Mouse (Mus musculus) hindbrain, embryonic 10.5 days (tissue): ENCODE data around the gene Cntnap5b. TPM values are rescaled to one million over a fixed set of nuclear protein-coding genes. Genes with fewer than 3 reads are reported as not detected.
"Not testable (repeated sequence)": the region's sequence is repeated elsewhere in the genome, so short reads cannot be mapped to it uniquely, and the experiment has no call there.

Source experiments
- DNase-seq: peaks from one replicate; pipeline ENCODE4 v3.0.0-alpha.2; 2017; ENCODE audit warnings: low spot score
- H3K27ac ChIP-seq: fragments of 300-500 bp; sonication (generic); 2 replicates; pipeline ENCODE4 v1.5.1; 2016; ENCODE audit warnings: mild to moderate bottlenecking, moderate library complexity
- H3K27me3 ChIP-seq: fragments of 300-500 bp; sonication (generic); 2 replicates; pipeline ENCODE4 v1.6.1; 2016; ENCODE audit warnings: mild to moderate bottlenecking; ENCODE audit not compliant: poor library complexity, insufficient read depth, severe bottlenecking
- H3K36me3 ChIP-seq: fragments of 300-500 bp; sonication (generic); 2 replicates; pipeline ENCODE4 v1.6.1; 2016; ENCODE audit warnings: mild to moderate bottlenecking, moderate library complexity
- H3K4me1 ChIP-seq: fragments of 300-500 bp; sonication (generic); replicated peaks from 2 replicates; pipeline ENCODE4 v1.6.1; 2016; ENCODE audit warnings: mild to moderate bottlenecking
- H3K4me3 ChIP-seq: fragments of 300-500 bp; sonication (generic); 2 replicates; pipeline ENCODE4 v1.5.1; 2016; ENCODE audit warnings: mild to moderate bottlenecking, moderate library complexity
- H3K9me3 ChIP-seq: fragments of 300-500 bp; sonication (generic); 2 replicates; pipeline ENCODE4 v1.6.1; 2016; ENCODE audit warnings: mild to moderate bottlenecking, moderate library complexity
- WGBS: fragments of 180-500 bp; shearing (Covaris S2); methylation state at CpG from one replicate; pipeline ENCODE4 v1.1.7; 2016; 5-methylcytosine and 5-hydroxymethylcytosine counted together
- polyA plus RNA-seq: library from polyadenylated mRNA; unstranded; fragments of >200 nt; fragmentation: Nextera tagmentation; extraction: Ambion mirVana; gene quantifications from 2 replicates; pipeline ENCODE4 v1.2.1, GENCODE M21; 2016

The Cntnap5b gene
- 0.09 TPM in 1 of 2 replicates, not detected in the other for polyA plus RNA-seq

DNA sequence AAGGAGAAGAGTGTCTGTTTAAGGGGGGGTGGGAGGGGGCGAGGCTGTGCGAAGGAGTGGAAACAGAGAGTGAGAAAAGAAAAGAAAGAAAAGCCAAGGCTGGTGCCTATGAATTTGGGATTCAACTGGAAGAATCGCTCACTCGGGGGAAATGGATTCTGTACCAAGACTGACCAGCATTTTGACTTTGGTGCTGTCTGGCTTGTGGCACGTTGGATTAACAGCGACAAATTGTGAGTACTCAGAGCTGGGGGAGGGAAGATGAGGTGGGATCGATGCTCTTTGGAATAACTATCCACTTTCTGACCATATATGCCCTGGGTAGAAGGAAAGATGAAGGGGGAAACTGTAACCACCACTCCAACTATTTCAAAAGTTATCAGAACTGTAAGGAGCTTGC, at the start of gene Cntnap5b:
Gene Cntnap5b, plus strand, starts transcription at position 152 of the 400 bp plus-strand sequence.
- DNase-seq: no peak
- H3K4me1 ChIP-seq: no peaks in the 10 kb centered on the region
- 31% methylated on average over 7 of the region's 7 CpGs for WGBS

DNA sequence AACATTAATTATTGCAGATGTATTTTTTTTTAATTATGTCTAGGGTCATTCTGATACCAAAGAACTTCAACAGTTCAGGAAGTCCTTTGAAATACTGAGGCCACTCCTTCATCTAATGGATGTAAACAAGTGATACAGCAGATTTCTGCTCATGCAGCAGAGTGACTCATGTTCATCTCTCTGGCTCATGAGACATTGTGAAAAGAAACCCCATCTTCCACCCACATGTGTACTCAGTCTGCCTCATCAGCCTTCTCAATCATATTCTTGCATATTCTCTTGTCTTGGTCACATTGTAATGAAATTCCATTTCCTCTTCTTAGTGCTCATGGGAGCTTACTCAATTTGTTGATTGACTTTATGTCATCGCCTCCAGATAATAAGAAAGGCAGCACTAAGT, 12.6 kb upstream of the Cntnap5b start:
- Histone ChIP-seq H3K4me3 (no peak overlapping the region), H3K27me3 (no peaks in the 10 kb centered on the region), H3K36me3 (no peaks in the 10 kb centered on the region), H3K27ac (no peak overlapping the region), H3K4me1 (no peaks in the 10 kb centered on the region), H3K9me3 (no peaks in the 10 kb centered on the region)
- 85% methylated on average over 1 of the region's 1 CpGs for WGBS
- no peak for DNase-seq

More for the DNA sequence above, at the start of gene Cntnap5b:
- H3K4me3 ChIP-seq: peak within 1 kb of the TSS; percentile 42
- no peaks in the 10 kb centered on the region for H3K36me3 ChIP-seq
- H3K27ac ChIP-seq: no peak within 1 kb of the TSS
- no peaks in the 10 kb centered on the region for H3K27me3 ChIP-seq
- no peaks in the 10 kb centered on the region for H3K9me3 ChIP-seq

DNA sequence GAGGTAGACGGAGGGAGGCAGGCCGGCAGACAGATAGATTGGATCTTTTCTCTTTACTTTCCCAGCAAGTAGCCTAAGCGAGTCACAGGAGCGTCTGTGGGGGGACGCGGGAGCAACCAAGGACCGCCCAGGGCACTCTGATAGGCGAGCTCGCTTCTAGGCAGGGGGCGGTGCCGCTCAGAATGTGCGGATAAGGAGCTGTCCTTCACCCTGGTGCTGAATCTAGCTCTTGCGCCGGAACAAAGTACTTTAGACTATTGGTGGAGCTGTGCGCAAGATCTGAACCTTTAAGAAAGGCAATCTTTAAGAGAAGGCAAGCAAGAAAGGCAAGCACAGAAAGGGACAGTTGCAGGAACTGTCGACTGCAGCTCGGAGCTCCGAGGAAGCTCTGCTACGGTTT, 382 bp upstream of the Cntnap5b start:
- DNase-seq: peak; percentile 87
- no peaks in the 10 kb centered on the region for H3K4me1 ChIP-seq
- H3K27ac ChIP-seq: no peak overlapping the region
- 2% methylated on average over 19 of the region's 19 CpGs for WGBS
- H3K36me3 ChIP-seq: no peaks in the 10 kb centered on the region
- no peaks in the 10 kb centered on the region for H3K27me3 ChIP-seq
- H3K9me3 ChIP-seq: no peaks in the 10 kb centered on the region
- peak overlapping the region; percentile 42 for H3K4me3 ChIP-seq

DNA sequence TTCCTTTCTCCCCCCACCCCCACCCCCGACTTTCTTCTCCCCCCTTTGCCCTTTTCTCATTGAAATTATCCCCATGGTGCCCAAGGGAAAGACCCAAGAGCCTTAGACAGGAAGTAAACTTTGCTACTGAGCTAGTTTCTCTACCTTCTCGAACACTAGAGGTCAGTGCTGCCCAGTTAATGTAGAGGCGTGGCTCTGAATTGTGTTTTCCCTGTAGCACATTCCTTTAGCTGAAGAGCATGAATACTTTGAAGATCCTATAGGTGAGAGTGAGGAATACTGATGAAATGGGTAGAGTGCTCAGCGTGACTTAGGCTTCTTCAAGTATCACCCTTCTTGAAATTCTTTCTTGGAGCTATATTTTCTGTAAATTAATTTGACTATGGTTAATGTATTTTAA, 1.6 kb downstream of the Cntnap5b start:
- Histone ChIP-seq H3K27me3 (no peaks in the 10 kb centered on the region), H3K4me3 (no peak overlapping the region), H3K9me3 (no peaks in the 10 kb centered on the region), H3K27ac (no peak overlapping the region), H3K36me3 (no peaks in the 10 kb centered on the region), H3K4me1 (no peaks in the 10 kb centered on the region)
- WGBS: 5% methylated on average over 4 of the region's 4 CpGs
- peak; percentile 20 for DNase-seq

DNA sequence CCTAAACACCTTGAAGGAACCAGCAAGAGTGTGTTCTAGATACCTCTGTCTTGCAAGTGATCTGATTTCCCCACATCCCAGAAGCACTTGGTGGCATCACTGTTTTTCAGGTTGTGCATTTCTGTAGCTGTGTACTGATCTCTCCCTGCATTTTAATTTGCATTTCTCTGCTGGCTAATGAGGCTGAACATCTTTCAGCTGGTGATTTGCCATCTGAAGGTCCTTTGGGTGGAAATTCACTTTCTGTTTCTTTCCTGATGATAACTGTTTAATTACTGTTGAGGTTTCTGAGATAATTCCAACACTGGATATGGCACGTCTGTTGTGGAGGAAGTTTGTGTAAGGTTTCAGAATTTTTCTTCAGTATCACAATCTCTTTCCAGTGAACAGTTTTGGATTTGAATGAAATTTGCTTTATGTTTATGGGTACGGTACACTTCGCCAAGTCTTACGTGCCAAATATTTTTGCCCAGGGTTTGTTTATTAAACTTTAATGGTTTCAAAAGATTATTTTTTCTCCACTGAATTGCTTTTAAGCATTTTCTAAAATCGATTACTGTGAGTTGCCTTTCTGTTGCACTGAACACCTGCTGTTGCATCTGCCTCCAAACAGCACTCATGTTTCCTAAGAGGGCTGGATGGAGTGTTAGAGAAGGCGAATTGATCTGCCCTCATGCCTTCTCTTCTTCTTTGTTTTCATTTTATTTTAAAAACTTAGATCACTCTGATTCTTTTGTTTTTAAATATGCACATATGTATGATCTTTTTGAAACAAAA, 41.0 kb downstream of the Cntnap5b start:
- H3K36me3 ChIP-seq: no peaks in the 10 kb centered on the region
- H3K4me1 ChIP-seq: no peaks in the 10 kb centered on the region
- no peaks in the 10 kb centered on the region for H3K9me3 ChIP-seq
- no peak overlapping the region for H3K4me3 ChIP-seq
- no peaks in the 10 kb centered on the region for H3K27me3 ChIP-seq
- WGBS: 88% methylated on average over 6 of the region's 6 CpGs
- DNase-seq: no peak
- no peak overlapping the region for H3K27ac ChIP-seq

DNA sequence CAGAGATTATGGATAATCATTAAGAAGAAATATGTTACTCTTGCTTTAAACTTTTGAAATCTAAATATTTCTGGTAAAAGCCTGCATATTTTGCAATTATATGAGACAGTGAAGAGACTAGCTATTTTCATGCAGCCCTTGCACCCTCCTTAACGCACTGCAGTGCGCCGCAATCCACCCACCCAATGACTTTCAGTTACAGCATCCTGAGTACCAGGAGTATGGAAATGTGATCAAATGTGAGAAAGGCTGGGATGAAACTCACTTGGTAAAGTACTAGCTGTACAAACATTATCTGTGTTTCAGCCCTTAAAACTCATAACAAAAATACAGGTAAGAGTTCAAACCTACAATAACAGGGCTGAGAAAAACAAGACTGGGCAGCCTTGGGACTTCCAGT, 99.8 kb downstream of the Cntnap5b start:
- Histone ChIP-seq H3K27me3 (no peaks in the 10 kb centered on the region), H3K27ac (no peak overlapping the region), H3K36me3 (no peaks in the 10 kb centered on the region), H3K9me3 (no peaks in the 10 kb centered on the region), H3K4me1 (no peaks in the 10 kb centered on the region), H3K4me3 (no peak overlapping the region)
- 91% methylated on average over 3 of the region's 3 CpGs for whole genome bisulfite sequencing
- DNase-seq: no peak

DNA sequence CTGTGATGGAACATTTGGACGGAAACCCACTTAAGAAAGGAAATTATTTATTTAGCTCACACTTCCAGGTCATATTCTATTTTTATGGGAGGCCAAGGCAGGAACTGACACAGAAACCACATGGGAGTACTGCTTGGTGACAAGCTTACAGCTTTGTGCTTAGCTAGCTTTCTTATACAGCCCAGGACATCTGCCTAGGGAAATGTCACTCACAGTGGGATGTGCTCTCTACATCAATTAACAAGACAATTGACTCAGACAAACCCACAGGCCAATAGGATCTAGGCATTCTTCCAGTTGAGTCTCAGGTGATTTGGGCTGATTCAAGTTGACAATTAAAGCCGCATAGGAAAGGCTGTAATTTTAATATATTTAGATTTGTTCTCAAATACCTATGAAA, 135.2 kb downstream of the Cntnap5b start:
- Histone ChIP-seq H3K36me3 (no peaks in the 10 kb centered on the region), H3K9me3 (no peaks in the 10 kb centered on the region), H3K4me1 (no peaks in the 10 kb centered on the region), H3K27ac (no peak overlapping the region), H3K27me3 (no peaks in the 10 kb centered on the region), H3K4me3 (no peak overlapping the region)
- no peak for DNase-seq
- 71% methylated on average over 2 of the region's 2 CpGs for WGBS

DNA sequence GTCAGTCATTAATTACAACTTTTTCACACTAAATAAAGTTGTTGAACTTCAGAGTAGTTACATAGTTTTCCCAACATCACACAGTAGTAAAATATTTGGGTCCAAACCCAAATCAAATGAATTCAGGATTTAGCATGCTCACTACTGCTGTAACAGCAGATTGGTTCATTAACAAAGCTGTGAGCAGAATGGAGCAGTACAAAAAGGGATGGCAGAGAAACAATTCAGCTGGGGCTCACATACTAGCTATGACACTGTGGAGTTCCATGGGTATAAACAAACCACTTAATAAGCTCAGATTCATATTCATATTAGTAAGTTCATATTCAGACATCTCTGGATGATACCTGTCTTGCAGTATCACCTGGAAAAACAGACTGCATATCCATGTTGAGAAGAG, 170.9 kb downstream of the Cntnap5b start:
- no peak for DNase-seq
- Histone ChIP-seq H3K4me1 (no peaks in the 10 kb centered on the region), H3K4me3 (no peak overlapping the region), H3K9me3 (no peaks in the 10 kb centered on the region), H3K36me3 (no peaks in the 10 kb centered on the region), H3K27me3 (no peaks in the 10 kb centered on the region), H3K27ac (no peak overlapping the region)

DNA sequence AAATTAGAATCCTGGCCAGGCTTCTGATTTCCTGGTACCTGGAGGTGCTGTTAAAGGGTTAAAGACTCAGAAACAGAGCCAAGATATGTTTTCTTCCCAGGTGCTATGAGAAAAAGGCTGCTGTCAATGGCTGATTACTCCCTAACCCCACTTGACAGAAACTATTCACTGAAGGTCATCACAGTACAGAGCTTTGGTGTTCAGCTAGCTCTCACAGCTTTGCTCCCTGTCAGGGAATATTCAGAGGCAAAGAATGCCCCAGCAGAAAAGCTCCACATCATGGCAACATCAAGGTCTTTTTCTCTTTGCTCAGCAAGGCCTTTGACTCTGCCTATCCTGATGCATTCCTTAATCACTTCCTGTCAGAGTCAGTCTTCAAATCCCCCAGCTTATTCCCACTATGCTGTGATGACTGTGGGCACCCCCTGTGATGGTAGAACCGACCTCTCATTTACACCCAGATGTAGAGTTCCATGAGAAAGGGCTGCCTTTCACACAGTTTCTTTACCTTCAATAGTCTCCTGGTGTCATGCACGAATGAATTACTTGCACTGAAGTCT, 186.9 kb downstream of the Cntnap5b start:
- H3K4me3 ChIP-seq: no peak overlapping the region
- H3K27me3 ChIP-seq: no peaks in the 10 kb centered on the region
- H3K9me3 ChIP-seq: no peaks in the 10 kb centered on the region
- H3K27ac ChIP-seq: no peak overlapping the region
- H3K4me1 ChIP-seq: no peaks in the 10 kb centered on the region
- WGBS: 23% methylated on average over 2 of the region's 2 CpGs
- DNase-seq: no peak
- H3K36me3 ChIP-seq: no peaks in the 10 kb centered on the region

DNA sequence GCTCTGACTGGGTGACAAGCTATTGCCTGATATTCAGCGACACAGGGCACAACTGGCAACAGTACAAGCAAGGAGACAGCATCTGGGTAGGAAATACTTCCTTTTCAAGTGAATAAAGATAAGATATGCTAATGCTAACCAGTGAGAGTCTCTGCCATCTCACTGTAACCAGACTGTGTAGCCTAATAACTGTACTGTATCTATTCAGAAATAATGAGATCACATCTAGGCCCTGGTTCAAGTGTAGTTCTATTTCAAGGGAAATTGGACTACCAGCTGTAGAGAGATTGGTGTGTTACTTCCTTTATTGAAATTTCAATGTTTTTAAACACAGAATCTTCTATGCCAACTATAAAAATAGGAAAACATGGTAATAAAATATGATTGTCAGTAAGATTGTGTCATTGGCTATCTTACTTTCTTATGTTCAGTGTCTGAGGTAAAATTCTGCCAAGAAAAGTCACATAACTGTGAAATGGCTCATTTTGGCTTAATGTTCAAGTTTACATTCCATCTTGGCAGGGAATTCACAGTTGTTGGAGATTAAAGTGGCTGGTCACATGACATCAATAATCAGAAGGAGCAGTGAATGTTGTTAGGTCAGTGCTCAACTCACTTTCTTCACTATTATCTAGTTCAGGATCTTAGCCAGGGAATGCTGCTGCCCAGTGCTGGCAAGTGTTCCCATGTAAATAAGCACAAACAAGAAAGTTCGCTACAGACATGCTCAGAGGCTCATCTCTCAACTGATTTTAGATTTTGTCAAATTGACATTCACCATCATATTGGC, 194.9 kb downstream of the Cntnap5b start:
- Histone ChIP-seq H3K9me3 (no peaks in the 10 kb centered on the region), H3K4me1 (no peaks in the 10 kb centered on the region), H3K36me3 (no peaks in the 10 kb centered on the region), H3K27me3 (no peaks in the 10 kb centered on the region), H3K27ac (no peak overlapping the region), H3K4me3 (no peak overlapping the region)
- DNase-seq: no peak
- WGBS: 92% methylated on average over 2 of the region's 2 CpGs

DNA sequence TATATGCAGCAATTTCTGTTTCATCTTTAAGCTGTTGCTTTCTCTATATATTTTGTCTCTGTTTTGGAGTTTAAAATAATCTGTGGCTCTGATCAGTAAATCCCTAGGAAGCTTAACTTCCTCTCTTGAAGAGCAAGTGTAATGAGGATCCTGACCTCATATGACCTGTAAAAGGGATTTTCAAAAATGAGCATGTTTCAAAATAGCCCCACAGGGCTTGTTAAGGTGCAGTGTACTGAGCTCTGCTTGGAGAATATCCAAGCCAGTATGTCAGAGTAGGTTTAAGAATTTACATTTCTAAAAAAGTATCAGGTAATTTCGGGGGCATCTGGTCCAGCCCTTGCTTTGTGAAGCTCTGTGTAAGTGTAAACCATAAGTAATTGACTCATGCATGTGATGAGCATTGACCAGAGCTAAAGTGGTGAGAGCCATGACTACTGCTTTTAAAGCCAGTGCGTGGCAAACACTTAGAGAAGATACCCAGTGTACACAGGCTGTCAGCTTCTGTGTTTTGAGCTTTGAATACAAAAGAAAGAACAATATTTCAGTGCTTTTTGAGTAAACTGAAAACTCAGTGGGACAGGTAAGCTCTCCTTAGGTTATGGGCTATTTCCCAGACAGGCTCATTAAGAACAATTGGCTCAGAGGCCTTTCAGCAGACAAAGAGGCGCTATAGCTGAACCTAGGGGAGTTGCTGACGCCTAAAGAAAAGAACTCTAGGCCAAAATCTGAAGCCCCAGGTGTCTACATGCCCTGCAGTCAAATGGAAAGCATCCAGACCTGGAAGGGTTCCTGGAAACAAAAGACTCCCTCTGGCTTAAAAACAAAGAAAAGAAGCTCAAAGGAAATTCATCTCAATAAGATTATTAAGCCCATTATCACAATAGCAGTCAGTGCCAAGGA, 197.9 kb downstream of the Cntnap5b start:
- H3K27me3 ChIP-seq: no peaks in the 10 kb centered on the region
- WGBS: 26% methylated on average over 4 of the region's 4 CpGs
- H3K9me3 ChIP-seq: no peaks in the 10 kb centered on the region
- H3K4me3 ChIP-seq: no peak overlapping the region
- H3K27ac ChIP-seq: no peak overlapping the region
- H3K36me3 ChIP-seq: no peaks in the 10 kb centered on the region
- H3K4me1 ChIP-seq: no peaks in the 10 kb centered on the region
- no peak for DNase-seq

DNA sequence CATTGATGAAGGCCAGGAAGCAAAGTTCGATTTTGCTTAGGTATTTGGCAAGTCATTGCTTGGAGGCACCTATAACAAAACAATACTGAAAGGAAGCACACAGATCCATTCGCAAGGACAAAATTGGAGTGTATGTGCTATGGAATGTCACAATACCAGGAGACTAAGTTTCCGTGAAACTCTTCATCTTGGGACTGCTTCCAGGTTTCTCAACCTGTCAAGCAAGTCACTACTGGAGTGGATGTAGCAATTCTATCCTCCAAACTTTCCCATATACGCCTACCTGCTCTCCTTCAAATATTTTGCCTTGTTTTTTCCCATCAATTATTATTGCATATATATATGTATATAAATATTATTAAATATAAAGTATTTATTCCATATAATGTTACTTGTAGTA, 228.7 kb downstream of the Cntnap5b start:
- H3K4me3 ChIP-seq, H3K4me1 ChIP-seq, H3K27me3 ChIP-seq, H3K9me3 ChIP-seq, H3K27ac ChIP-seq, H3K36me3 ChIP-seq, DNase-seq: not testable (repeated sequence)
- 88% methylated on average over 4 of the region's 4 CpGs for WGBS
